Mouse (Mus musculus): ENCODE data around the gene Nt5c1b. TPM values are rescaled to one million over a fixed set of nuclear protein-coding genes. Genes with fewer than 3 reads are reported as not detected.
A peak's percentile ranks its signal among the peaks of the same experiment; 100 is the strongest.

Nt5c1b gene
- total and polyA plus RNA-seq, 3 experiments, result 0.12 TPM; not detected in 2

DNA sequence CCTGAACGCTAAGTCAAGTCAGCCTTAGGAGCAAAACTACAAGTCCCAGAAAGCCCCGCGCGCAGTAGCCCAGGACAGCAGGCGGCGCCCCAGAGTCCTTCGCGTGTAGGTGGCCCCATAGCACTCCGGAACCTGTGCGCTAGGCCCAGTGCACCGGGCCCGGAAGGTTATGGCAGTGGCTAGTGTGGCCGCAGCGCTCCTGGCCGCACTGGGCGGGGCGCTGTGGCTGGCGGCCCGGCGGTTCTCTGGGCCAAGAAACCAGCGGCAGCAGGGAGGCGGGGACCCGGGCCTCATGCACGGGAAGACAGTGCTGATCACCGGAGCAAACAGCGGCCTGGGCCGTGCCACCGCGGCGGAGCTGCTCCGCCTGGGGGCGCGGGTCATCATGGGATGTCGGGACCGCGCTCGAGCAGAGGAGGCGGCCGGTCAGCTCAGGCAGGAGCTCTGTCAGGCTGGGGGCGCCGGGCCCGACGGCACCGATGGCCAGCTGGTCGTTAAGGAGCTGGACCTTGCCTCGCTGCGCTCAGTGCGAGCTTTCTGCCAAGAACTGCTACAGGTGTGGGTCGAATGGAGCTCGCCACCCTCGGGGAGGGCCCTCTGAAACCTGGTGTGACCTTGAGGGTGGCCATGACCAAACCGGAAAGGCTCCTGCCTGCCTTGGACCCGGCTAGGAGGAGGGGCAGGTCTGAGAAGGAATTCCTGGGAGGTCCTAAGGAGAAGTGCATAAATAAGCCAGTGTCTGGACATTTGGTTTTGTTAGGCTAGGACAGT is 21.1 kb downstream of the Nt5c1b start, which contains the start of gene Rdh14:
Rdh14 (plus strand) TSS at position 102 of the 771 bp plus-strand sequence.
- H3K27me3 ChIP-seq (ENCODE audit: control insufficient read depth, insufficient read depth, low read length), result no peaks in the 10 kb centered on the region
- H3K79me2 ChIP-seq (replicated peaks; ENCODE audit: control insufficient read depth, insufficient read depth, low read length), result peaks cover 2% of the 10 kb centered on the region; the same call in 1 of the 2 replicates
- intact Hi-C loops (cut with DNase I), result loop anchor here (2.0 kb wide), 1 partner anchor 1360 kb away; no protein-coding TSS in a partner anchor
- H3K4me1 ChIP-seq (ENCODE audit: control insufficient read depth, insufficient read depth, low read length), result no peaks in the 10 kb centered on the region; the same call in none of the 2 replicates
- H3K4me3 ChIP-seq, result peak within 1 kb of the TSS; percentile 88
- under 1% methylated on average over 53 of the region's 53 CpGs for WGBS
- peak within 1 kb of the TSS; percentile 99 for H3K27ac ChIP-seq
- DNase-seq, result peak; percentile 96 to 97
- peaks cover 22% of the 10 kb centered on the region for H3K36me3 ChIP-seq (ENCODE audit: control insufficient read depth, insufficient read depth, low read length)
- TF ChIP-seq POLR2A (IDR thresholded peaks at IDR 0.05; ENCODE audit: insufficient read depth, low read depth, low read length) (peak; percentile 81), CTCF (IDR thresholded peaks at IDR 0.05) (peak; percentile 94), EP300 (IDR thresholded peaks at IDR 0.05; ENCODE audit: insufficient read depth, low read depth, low read length) (peak; percentile 63; the same call in 1 of the 2 replicates)
- H3K9ac ChIP-seq (ENCODE audit: low read depth, low read length), result peak within 1 kb of the TSS; percentile 87

DNA sequence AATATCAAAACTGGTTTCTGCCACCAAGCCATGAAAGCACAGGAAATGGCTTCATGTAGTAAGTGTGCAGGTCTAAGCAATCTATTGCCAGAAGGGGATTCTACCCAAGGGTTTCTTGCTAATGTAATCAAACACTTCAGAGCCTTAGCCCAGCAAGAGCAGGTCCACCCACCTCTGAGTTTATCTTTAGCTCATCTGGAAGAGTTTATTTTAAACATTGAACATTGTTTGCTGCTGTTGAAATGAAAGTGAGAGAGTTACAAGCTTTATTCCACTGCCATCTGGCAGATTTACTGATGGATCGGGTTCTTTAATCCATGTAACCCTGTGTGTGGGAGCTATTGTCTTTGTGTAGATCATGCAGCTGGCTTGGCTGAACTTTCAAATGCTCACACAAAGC is 31.0 kb downstream of the Nt5c1b start:
- intact Hi-C loops (cut with DNase I), result no loop called here
- no peak overlapping the region for H3K4me3 ChIP-seq
- H3K27ac ChIP-seq, result no peak overlapping the region
- H3K79me2 ChIP-seq (replicated peaks; ENCODE audit: control insufficient read depth, insufficient read depth, low read length), result no peaks in the 10 kb centered on the region
- TF ChIP-seq POLR2A (IDR thresholded peaks at IDR 0.05; ENCODE audit: insufficient read depth, low read depth, low read length) (no peak), CTCF (IDR thresholded peaks at IDR 0.05) (no peak), EP300 (IDR thresholded peaks at IDR 0.05; ENCODE audit: insufficient read depth, low read depth, low read length) (no peak)
- WGBS, result 94% methylated on average over 1 of the region's 1 CpGs
- H3K36me3 ChIP-seq (ENCODE audit: control insufficient read depth, insufficient read depth, low read length), result no peaks in the 10 kb centered on the region
- no peak overlapping the region for H3K9ac ChIP-seq (ENCODE audit: low read depth, low read length)
- no peaks in the 10 kb centered on the region for H3K27me3 ChIP-seq (ENCODE audit: control insufficient read depth, insufficient read depth, low read length)
- no peak for DNase-seq
- no peaks in the 10 kb centered on the region for H3K4me1 ChIP-seq (ENCODE audit: control insufficient read depth, insufficient read depth, low read length)

DNA sequence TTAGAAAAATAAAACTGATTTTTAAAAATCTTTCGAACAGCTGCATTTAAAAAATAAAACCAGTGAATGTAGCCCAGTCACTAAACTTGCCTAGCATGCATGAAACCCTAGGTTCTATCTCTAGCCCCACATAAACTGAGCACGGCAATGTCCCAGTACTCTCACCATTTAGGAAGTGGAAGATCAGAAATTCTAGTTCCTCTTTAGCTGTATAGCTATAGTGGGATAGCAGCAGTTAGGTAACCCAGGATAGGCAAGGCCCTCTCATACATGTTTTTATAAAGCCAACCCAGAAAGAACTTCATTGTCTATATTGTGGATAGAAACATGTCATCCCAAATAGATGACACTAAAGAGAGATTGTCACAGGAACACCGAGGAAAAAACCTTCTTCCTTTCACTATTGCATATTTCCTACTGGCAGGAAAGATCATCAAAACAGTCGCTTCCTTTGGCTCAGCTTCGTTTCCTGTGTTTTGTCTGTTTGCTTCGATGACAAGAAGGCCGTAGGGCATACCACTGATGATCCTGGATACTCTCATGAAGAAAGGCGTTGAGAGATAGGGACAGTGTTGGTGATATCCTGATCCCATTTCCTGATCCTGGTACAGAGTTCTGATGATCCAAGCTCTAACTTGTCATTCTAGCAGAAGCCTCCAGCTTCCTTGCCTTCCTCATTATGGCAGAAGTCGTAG is 32.8 kb downstream of the Nt5c1b start:
- Histone ChIP-seq H3K27me3 (ENCODE audit: control insufficient read depth, insufficient read depth, low read length) (no peaks in the 10 kb centered on the region), H3K9ac (ENCODE audit: low read depth, low read length) (no peak overlapping the region), H3K79me2 (replicated peaks; ENCODE audit: control insufficient read depth, insufficient read depth, low read length) (no peaks in the 10 kb centered on the region), H3K4me1 (ENCODE audit: control insufficient read depth, insufficient read depth, low read length) (no peaks in the 10 kb centered on the region), H3K36me3 (ENCODE audit: control insufficient read depth, insufficient read depth, low read length) (no peaks in the 10 kb centered on the region), H3K4me3 (no peak overlapping the region), H3K27ac (no peak overlapping the region)
- TF ChIP-seq POLR2A (IDR thresholded peaks at IDR 0.05; ENCODE audit: insufficient read depth, low read depth, low read length) (no peak), EP300 (IDR thresholded peaks at IDR 0.05; ENCODE audit: insufficient read depth, low read depth, low read length) (no peak), CTCF (IDR thresholded peaks at IDR 0.05) (no peak)
- intact Hi-C loops (cut with DNase I), result no loop called here
- 43% methylated on average over 9 of the region's 9 CpGs for WGBS
- no peak for DNase-seq

DNA sequence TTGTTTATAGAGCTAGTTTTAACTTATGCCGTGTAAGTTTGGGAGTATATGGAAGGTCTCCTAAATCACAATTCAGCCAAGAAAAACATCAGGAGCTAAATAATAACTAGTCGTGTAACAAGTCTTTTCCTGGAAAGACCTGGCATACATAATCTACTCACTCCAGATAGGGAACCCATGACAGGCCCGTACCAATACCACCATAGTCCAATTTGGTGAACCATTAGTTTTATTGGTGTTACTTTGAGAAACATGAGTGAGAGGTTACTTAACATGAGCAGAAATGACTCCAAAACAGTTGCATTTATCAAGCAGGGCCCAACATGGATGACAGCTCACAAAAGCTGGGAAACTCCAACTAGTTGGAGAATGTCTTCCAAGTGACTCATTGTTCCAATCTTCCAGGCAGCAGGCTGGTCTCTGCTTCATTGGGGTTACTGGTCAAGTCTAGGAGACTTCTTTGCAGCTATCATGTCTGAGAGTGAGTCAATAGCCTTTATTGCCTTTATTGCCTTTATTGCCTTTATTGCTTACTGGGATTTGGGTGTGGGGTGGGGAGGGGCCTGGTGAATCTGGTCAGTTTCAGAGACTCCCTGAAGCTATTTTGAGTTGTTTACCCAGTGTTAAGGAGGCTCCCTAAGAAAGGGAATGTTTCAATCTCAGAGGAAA is 40.9 kb downstream of the Nt5c1b start:
- Histone ChIP-seq H3K27me3 (ENCODE audit: control insufficient read depth, insufficient read depth, low read length) (no peaks in the 10 kb centered on the region), H3K79me2 (replicated peaks; ENCODE audit: control insufficient read depth, insufficient read depth, low read length) (no peaks in the 10 kb centered on the region), H3K4me1 (ENCODE audit: control insufficient read depth, insufficient read depth, low read length) (no peaks in the 10 kb centered on the region), H3K36me3 (ENCODE audit: control insufficient read depth, insufficient read depth, low read length) (no peaks in the 10 kb centered on the region), H3K4me3 (no peak overlapping the region), H3K9ac (ENCODE audit: low read depth, low read length) (no peak overlapping the region), H3K27ac (no peak overlapping the region)
- TF ChIP-seq POLR2A (IDR thresholded peaks at IDR 0.05; ENCODE audit: insufficient read depth, low read depth, low read length) (no peak), EP300 (IDR thresholded peaks at IDR 0.05; ENCODE audit: insufficient read depth, low read depth, low read length) (no peak), CTCF (IDR thresholded peaks at IDR 0.05) (no peak)
- WGBS, result 77% methylated on average over 3 of the region's 3 CpGs
- DNase-seq, result no peak
- intact Hi-C loops (cut with DNase I), result no loop called here

DNA sequence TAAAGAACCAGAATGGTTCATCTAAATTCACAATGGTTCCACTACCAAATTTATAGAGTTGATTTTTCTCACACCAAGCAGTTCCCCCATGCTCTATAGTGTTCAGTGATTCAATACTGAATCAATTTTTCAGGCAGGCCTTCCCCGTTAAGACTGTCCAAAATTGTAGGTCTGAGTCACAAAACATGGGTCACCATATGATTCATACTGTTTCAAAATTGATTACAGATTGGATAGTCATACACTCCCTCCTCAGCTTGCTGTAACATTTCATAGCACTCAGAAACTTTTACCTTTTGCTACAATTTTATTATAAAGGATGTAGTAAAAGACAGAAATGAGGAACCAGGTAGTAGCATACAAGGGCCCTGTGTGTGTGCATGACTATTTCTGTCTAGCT is 41.7 kb downstream of the Nt5c1b start:
- 88% methylated on average over 1 of the region's 1 CpGs for WGBS
- Histone ChIP-seq H3K27ac (no peak overlapping the region), H3K4me1 (ENCODE audit: control insufficient read depth, insufficient read depth, low read length) (no peaks in the 10 kb centered on the region), H3K4me3 (no peak overlapping the region), H3K36me3 (ENCODE audit: control insufficient read depth, insufficient read depth, low read length) (no peaks in the 10 kb centered on the region), H3K79me2 (replicated peaks; ENCODE audit: control insufficient read depth, insufficient read depth, low read length) (no peaks in the 10 kb centered on the region), H3K9ac (ENCODE audit: low read depth, low read length) (no peak overlapping the region), H3K27me3 (ENCODE audit: control insufficient read depth, insufficient read depth, low read length) (no peaks in the 10 kb centered on the region)
- no peak for TF ChIP-seq EP300 (IDR thresholded peaks at IDR 0.05; ENCODE audit: insufficient read depth, low read depth, low read length)
- TF ChIP-seq CTCF (IDR thresholded peaks at IDR 0.05), result no peak
- no peak for TF ChIP-seq POLR2A (IDR thresholded peaks at IDR 0.05; ENCODE audit: insufficient read depth, low read depth, low read length)
- no peak for DNase-seq
- intact Hi-C loops (cut with DNase I), result no loop called here

Measured in heart, adult 2 months (tissue).